Mouse (Mus musculus) embryonic fibroblast, embryonic 13.5 days (primary cell): ENCODE measurements around the gene Aldh6a1.

Experiments
- CTCF ChIP-seq: IDR thresholded peaks from 2 replicates; pipeline ENCODE4 v1.5.1; 2011; ENCODE audit warnings: mild to moderate bottlenecking, control low read depth, low read length, moderate library complexity, borderline replicate concordance; ENCODE audit not compliant: insufficient read depth
- POLR2A ChIP-seq: IDR thresholded peaks from 2 replicates; pipeline ENCODE4 v1.6.1; 2011; ENCODE audit warnings: low read depth, mild to moderate bottlenecking, control low read depth, low read length, moderate library complexity

GRCm38 (mm10) chr12:84459845-84460244 lies 9.0 kb upstream of the Aldh6a1 start:
- TF ChIP-seq POLR2A (no peak), CTCF (no peak)
